ENCODE assay signal across 8 mouse cellular contexts in the genomic region with DNA sequence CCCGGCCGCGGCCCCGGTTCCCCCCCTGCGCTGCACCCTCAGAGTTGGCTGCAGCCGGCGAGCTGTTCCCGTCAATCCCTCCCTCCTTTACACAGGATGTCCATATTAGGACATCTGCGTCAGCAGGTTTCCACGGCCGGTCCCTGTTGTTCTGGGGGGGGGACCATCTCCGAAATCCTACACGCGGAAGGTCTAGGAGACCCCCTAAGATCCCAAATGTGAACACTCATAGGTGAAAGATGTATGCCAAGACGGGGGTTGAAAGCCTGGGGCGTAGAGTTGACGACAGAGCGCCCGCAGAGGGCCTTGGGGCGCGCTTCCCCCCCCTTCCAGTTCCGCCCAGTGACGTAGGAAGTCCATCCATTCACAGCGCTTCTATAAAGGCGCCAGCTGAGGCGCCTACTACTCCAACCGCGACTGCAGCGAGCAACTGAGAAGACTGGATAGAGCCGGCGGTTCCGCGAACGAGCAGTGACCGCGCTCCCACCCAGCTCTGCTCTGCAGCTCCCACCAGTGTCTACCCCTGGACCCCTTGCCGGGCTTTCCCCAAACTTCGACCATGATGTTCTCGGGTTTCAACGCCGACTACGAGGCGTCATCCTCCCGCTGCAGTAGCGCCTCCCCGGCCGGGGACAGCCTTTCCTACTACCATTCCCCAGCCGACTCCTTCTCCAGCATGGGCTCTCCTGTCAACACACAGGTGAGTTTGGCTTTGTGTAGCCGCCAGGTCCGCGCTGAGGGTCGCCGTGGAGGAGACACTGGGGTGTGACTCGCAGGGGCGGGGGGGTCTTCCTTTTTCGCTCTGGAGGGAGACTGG. TPM values are rescaled to one million over a fixed set of nuclear protein-coding genes. Genes with fewer than 3 reads are reported as not detected.
DNase-seq lines count a peak whose midpoint lies in the region; ATAC-seq and TF ChIP-seq lines count a peak whose summit lies in the region.

Gene Fos, plus strand, starts transcription at position 410 of the 817 bp plus-strand sequence.

- H3K9ac ChIP-seq in hindbrain, embryonic 14.5 days = peak within 1 kb of the TSS; percentile 48

- H3K4me2 ChIP-seq in hindbrain, embryonic 14.5 days (replicated peaks) = peak within 1 kb of the TSS; percentile 100

- 0 out of 2 replicates have a peak within 1 kb of the TSS, but pooled peaks have one; percentile 34 for H3K27ac ChIP-seq in hindbrain, embryonic 14.5 days

- peak; percentile 89 for DNase-seq in Patski (ENCODE audit: low read depth, low spot score)
- DNase-seq in cerebellum, postnatal 14 days = peak; percentile 81 to 89
- peak; percentile 84 to 86 for DNase-seq in frontal cortex, postnatal 25 days (ENCODE audit: low spot score in 2 of 2)
- DNase-seq in hindbrain, embryonic 14.5 days (ENCODE audit: low spot score) = peak; percentile 85
- DNase-seq in layer of hippocampus, postnatal 36 days = peak; percentile 86
- DNase-seq in lung, postnatal 36 days = peak; percentile 94
- DNase-seq in retina, embryonic 14.5 days (ENCODE audit: low spot score) = peak; percentile 90
- peak; percentile 86 for DNase-seq in thymus, postnatal 4 days

- POLR2A ChIA-PET in Patski (lab: Charles Lee) = interaction anchor here (0.6 to 2.5 kb wide), 5 partner anchors 12 to 126 kb away, joined by 3 to 10 read pairs (median 7); no protein-coding TSS in a partner anchor

- no peaks in the 10 kb centered on the region for H3K27me3 ChIP-seq in Patski
- peaks cover 26% of the 10 kb centered on the region for H3K27me3 ChIP-seq in hindbrain, embryonic 14.5 days (ENCODE audit: control insufficient read depth, insufficient read depth, low read length)

- in situ Hi-C loops in Patski (cut with MboI; ENCODE audit: low pct_unique_long_range_greater_than_20kb) = no loop called here

- CTCF ChIA-PET in Patski (lab: Charles Lee) = interaction anchor here (0.8 to 2.6 kb wide), 3 partner anchors 12 to 127 kb away, joined by 3 to 8 read pairs (median 7); no protein-coding TSS in a partner anchor

- no peaks in the 10 kb centered on the region for H3K9me3 ChIP-seq in hindbrain, embryonic 14.5 days (ENCODE audit: control insufficient read depth, low read length)

- H3K36me3 ChIP-seq in hindbrain, embryonic 14.5 days (replicated peaks; ENCODE audit: control insufficient read depth, insufficient read depth) = no peaks in the 10 kb centered on the region

- peak within 1 kb of the TSS; percentile 46 for H3K4me3 ChIP-seq in hindbrain, embryonic 14.5 days (replicated peaks; ENCODE audit: low read length)

- peak; percentile 42 for ATAC-seq in Patski
- ATAC-seq in hindbrain, embryonic 14.5 days (ENCODE audit: low FRiP score) = peak; percentile 87

- TF ChIP-seq CTCF in Patski (IDR thresholded peaks at IDR 0.05) = no peak

- H3K4me1 ChIP-seq in hindbrain, embryonic 14.5 days (replicated peaks; ENCODE audit: control insufficient read depth, insufficient read depth, low read length) = peaks cover 27% of the 10 kb centered on the region

- under 1% methylated on average over 53 of the region's 56 CpGs for WGBS in hindbrain, embryonic 14.5 days

RNA-seq across cellular contexts. Expression of gene Fos, which starts in this region (rescaled TPM):
- polyA plus RNA-seq in Patski (2021) = 678 TPM
- polyA plus RNA-seq in hindbrain, embryonic 14.5 days (2014; fragmentation: Nextera tagmentation; extraction: Ambion mirVana) = 2.7 and 3.4 TPM in 2 replicates
- total RNA-seq in layer of hippocampus, postnatal 36 days (2021) = 10 to 100 TPM; 14.6 to 17.2 TPM

Comparison
In these comparisons a context has a peak if more than half of its experiments do, and no peak if none do; other contexts are left out.
1. Peak in every context shown above with its lines: DNase-seq, ATAC-seq, H3K4me3 ChIP-seq and H3K27ac ChIP-seq.
2. RNA of gene Fos (polyA plus RNA-seq): 678 TPM in Patski (single experiment); 2.7 to 3.4 TPM in hindbrain, embryonic 14.5 days; every median in the first group is over 100 times any median in the second.